Mouse (Mus musculus): ENCODE measurements around the gene Gm3625.

DNA sequence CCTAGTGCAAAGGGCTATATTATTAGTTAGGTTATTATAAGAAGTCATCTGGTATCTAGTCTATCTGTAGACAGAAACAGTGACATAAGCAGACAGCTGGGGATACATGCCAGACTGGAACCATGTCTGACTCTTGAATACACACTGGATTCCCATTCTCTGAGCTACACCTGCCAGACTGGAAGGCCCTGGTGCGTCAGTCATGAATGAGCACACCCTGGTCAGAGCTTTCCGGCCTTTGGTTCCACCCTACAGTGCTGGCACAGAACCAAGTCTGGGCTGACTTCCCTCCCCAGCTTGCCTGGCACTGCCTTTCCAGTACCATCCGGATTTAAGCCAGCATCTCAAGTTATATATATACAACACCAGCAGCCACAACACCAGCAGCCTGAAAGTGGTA is 4.1 kb downstream of the Gm3625 start:
- TF ChIP-seq MAX (IDR thresholded peaks at IDR 0.05; ENCODE audit: low read length), result no peak
- TF ChIP-seq ZMIZ1 (IDR thresholded peaks at IDR 0.05; ENCODE audit: low read depth, low read length), result no peak
- no peak for TF ChIP-seq POLR2A (IDR thresholded peaks at IDR 0.05; ENCODE audit: control insufficient read depth in 1 of 2, insufficient read depth in 1 of 2, low read depth in 1 of 2, low read length in 2 of 2, poor library complexity in 1 of 2)
- no peak for TF ChIP-seq CTCF (IDR thresholded peaks at IDR 0.05 in 2 of 3, conservative IDR thresholded peaks at IDR 0.05 in 1 of 3; ENCODE audit: control insufficient read depth in 1 of 3, insufficient read depth in 1 of 3, low read depth in 2 of 3, low read length in 3 of 3, poor library complexity in 1 of 3, severe bottlenecking in 1 of 3)
- TF ChIP-seq USF1 (IDR thresholded peaks at IDR 0.05; ENCODE audit: low read depth, low read length), result no peak
- TF ChIP-seq MAFK (IDR thresholded peaks at IDR 0.05; ENCODE audit: borderline replicate concordance, low read depth, low read length), result no peak
- TF ChIP-seq BHLHE40 (IDR thresholded peaks at IDR 0.05; ENCODE audit: borderline replicate concordance, low read depth, low read length), result no peak
- no peak for TF ChIP-seq MYC (IDR thresholded peaks at IDR 0.05; ENCODE audit: low read depth, low read length)
- TF ChIP-seq GATA1 (IDR thresholded peaks at IDR 0.05; ENCODE audit: low read depth, low read length), result no peak
- TF ChIP-seq ETS1 (IDR thresholded peaks at IDR 0.05; ENCODE audit: low read depth, low read length), result no peak
- TF ChIP-seq POLR2AphosphoS2 (IDR thresholded peaks at IDR 0.05; ENCODE audit: low read length), result no peak
- no peak for TF ChIP-seq NRF1 (IDR thresholded peaks at IDR 0.05; ENCODE audit: insufficient read depth, low read depth, low read length, poor library complexity, severe bottlenecking)
- no peak for TF ChIP-seq ZC3H11A (IDR thresholded peaks at IDR 0.05; ENCODE audit: low read depth, low read length)

Measured in MEL (cell line).